Mouse (Mus musculus) lung, postnatal 0 days (tissue): Measurements from ENCODE around the gene Catsper1. TPM values are rescaled to one million over a fixed set of nuclear protein-coding genes. Genes with fewer than 3 reads are reported as not detected.

Experiments used
- ATAC-seq: fragments of 200-750 bp; cut with Nextera tagmentation; 2 replicates; pipeline ENCODE4 v1.8.0; 2017; ENCODE audit warnings: moderate library complexity
- DNase-seq: peaks from one replicate; pipeline ENCODE4 v3.0.0-alpha.2; 2016; ENCODE audit warnings: low spot score
- H3K27ac ChIP-seq: fragments of 300-500 bp; sonication (generic); 2 replicates; pipeline ENCODE4 v1.5.1; 2014; ENCODE audit warnings: antibody characterized with exemption, mild to moderate bottlenecking, low read length, mixed read lengths
- H3K27me3 ChIP-seq: fragments of 300-500 bp; sonication (generic); replicated peaks from 2 replicates; pipeline ENCODE4 v1.6.1; 2014; ENCODE audit warnings: low read length, mixed read lengths; ENCODE audit not compliant: insufficient read depth
- H3K36me3 ChIP-seq: fragments of 300-500 bp; sonication (generic); 2 replicates; pipeline ENCODE4 v1.6.1; 2014; ENCODE audit warnings: low read length, mixed read lengths; ENCODE audit not compliant: insufficient read depth
- H3K4me1 ChIP-seq: fragments of 300-500 bp; sonication (generic); 2 replicates; pipeline ENCODE4 v1.6.1; 2014; ENCODE audit warnings: antibody characterized with exemption, low read depth, low read length, mixed read lengths; ENCODE audit not compliant: insufficient read depth
- H3K4me2 ChIP-seq: fragments of 300-500 bp; sonication (generic); replicated peaks from 2 replicates; pipeline ENCODE4 v1.6.1; 2014; ENCODE audit warnings: low read depth, mild to moderate bottlenecking, low read length, moderate library complexity, mixed read lengths
- H3K4me3 ChIP-seq: fragments of 300-500 bp; sonication (generic); 2 replicates; pipeline ENCODE4 v1.5.1; 2014; ENCODE audit warnings: low read depth, low read length
- H3K9ac ChIP-seq: fragments of 300-500 bp; sonication (generic); replicated peaks from 2 replicates; pipeline ENCODE4 v1.6.1; 2014; ENCODE audit warnings: low read depth, mild to moderate bottlenecking
- H3K9me3 ChIP-seq: fragments of 300-500 bp; sonication (generic); 2 replicates; pipeline ENCODE4 v1.6.1; 2016; ENCODE audit warnings: low read length, mixed read lengths
- CTCF ChIP-seq: IDR thresholded peaks from 2 replicates; pipeline ENCODE4 v1.5.1; 2016; ENCODE audit warnings: antibody characterized with exemption, mild to moderate bottlenecking
- EP300 ChIP-seq: IDR thresholded peaks from 2 replicates; pipeline ENCODE4 v1.6.1; 2016; ENCODE audit warnings: antibody characterized with exemption, mild to moderate bottlenecking, control low read depth
- WGBS: fragments of 180-500 bp; shearing (Covaris S2); extraction: QIAGEN DNeasy Blood & Tissue Kit; methylation state at CpG from one replicate; pipeline ENCODE4 v1.1.7; 2014; 5-methylcytosine and 5-hydroxymethylcytosine counted together
- polyA plus RNA-seq: library from polyadenylated mRNA; unstranded; fragments of >200 nt; fragmentation: Nextera tagmentation; extraction: Ambion mirVana; gene quantifications from 2 replicates; pipeline ENCODE4 v1.2.1, GENCODE M21; 2015

Gene Catsper1
- polyA plus RNA-seq, 1 experiment from 2014 or later, result not detected

GRCm38 (mm10) chr19:5374177-5374576 lies 38.6 kb downstream of the Catsper1 start:
- no peaks in the 10 kb centered on the region for H3K4me1 ChIP-seq
- no peak overlapping the region for H3K4me2 ChIP-seq
- no peaks in the 10 kb centered on the region for H3K27me3 ChIP-seq
- H3K36me3 ChIP-seq, result peaks cover 32% of the 10 kb centered on the region; the same call in 1 of the 2 replicates
- no peak overlapping the region for H3K9ac ChIP-seq
- WGBS, result 77% methylated on average over 4 of the region's 4 CpGs
- ATAC-seq (no peak), DNase-seq (no peak)
- H3K27ac ChIP-seq, result no peak overlapping the region
- H3K9me3 ChIP-seq, result no peaks in the 10 kb centered on the region
- H3K4me3 ChIP-seq, result no peak overlapping the region
- TF ChIP-seq CTCF (no peak), EP300 (no peak)

GRCm38 (mm10) chr19:5374748-5375147 lies 39.2 kb downstream of the Catsper1 start:
- WGBS, result 56% methylated on average over 4 of the region's 4 CpGs

GRCm38 (mm10) chr19:5377446-5377845 lies 41.9 kb downstream of the Catsper1 start:
- DNase-seq, result no peak
- no peak for ATAC-seq
- Histone ChIP-seq H3K4me2 (no peak overlapping the region), H3K4me1 (no peaks in the 10 kb centered on the region), H3K27ac (no peak overlapping the region), H3K27me3 (no peaks in the 10 kb centered on the region), H3K9me3 (no peaks in the 10 kb centered on the region), H3K36me3 (peaks cover 51% of the 10 kb centered on the region), H3K9ac (no peak overlapping the region), H3K4me3 (no peak overlapping the region)
- no peak for TF ChIP-seq CTCF
- no peak for TF ChIP-seq EP300
- WGBS, result 87% methylated on average over 1 of the region's 1 CpGs

More at GRCm38 (mm10) chr19:5374748-5375147, 39.2 kb downstream of the Catsper1 start:
- TF ChIP-seq EP300 (no peak), CTCF (no peak)
- H3K4me3 ChIP-seq, result no peak overlapping the region
- no peak overlapping the region for H3K9ac ChIP-seq
- no peaks in the 10 kb centered on the region for H3K9me3 ChIP-seq
- H3K36me3 ChIP-seq, result peaks cover 38% of the 10 kb centered on the region; the same call in 1 of the 2 replicates
- no peaks in the 10 kb centered on the region for H3K27me3 ChIP-seq
- H3K27ac ChIP-seq, result no peak overlapping the region
- no peaks in the 10 kb centered on the region for H3K4me1 ChIP-seq
- ATAC-seq, result no peak
- no peak for DNase-seq
- H3K4me2 ChIP-seq, result no peak overlapping the region

- no peaks in the 10 kb centered on the region for H3K9me3 ChIP-seq
- no peaks in the 10 kb centered on the region for H3K27me3 ChIP-seq
- no peak overlapping the region for H3K27ac ChIP-seq
- no peak overlapping the region for H3K4me2 ChIP-seq
- WGBS, result 90% methylated on average over 12 of the region's 12 CpGs
- no peak for ATAC-seq
- no peak for TF ChIP-seq EP300
- no peak for TF ChIP-seq CTCF
- peaks cover 5% of the 10 kb centered on the region; the same call in 1 of the 2 replicates for H3K4me1 ChIP-seq
- no peak overlapping the region for H3K4me3 ChIP-seq
- no peak overlapping the region for H3K9ac ChIP-seq
- peaks cover 62% of the 10 kb centered on the region for H3K36me3 ChIP-seq
- DNase-seq, result no peak
Measured at GRCm38 (mm10) chr19:5383326-5383725, 47.8 kb downstream of the Catsper1 start.

- no peaks in the 10 kb centered on the region for H3K9me3 ChIP-seq
- TF ChIP-seq CTCF, result no peak
- TF ChIP-seq EP300, result no peak
- WGBS, result 90% methylated on average over 8 of the region's 8 CpGs
- no peak for DNase-seq
- H3K4me1 ChIP-seq, result peaks cover 11% of the 10 kb centered on the region; the same call in 1 of the 2 replicates
- H3K36me3 ChIP-seq, result peaks cover 48% of the 10 kb centered on the region
- no peaks in the 10 kb centered on the region for H3K27me3 ChIP-seq
- no peak for ATAC-seq
- H3K4me3 ChIP-seq, result no peak overlapping the region
- H3K4me2 ChIP-seq, result no peak overlapping the region
- H3K27ac ChIP-seq, result no peak overlapping the region
- no peak overlapping the region for H3K9ac ChIP-seq
Measured at GRCm38 (mm10) chr19:5384715-5385114, 49.2 kb downstream of the Catsper1 start.

GRCm38 (mm10) chr19:5388011-5388441 lies 52.5 kb downstream of the Catsper1 start:
- peak overlapping the region; percentile 94 for H3K4me3 ChIP-seq
- H3K4me2 ChIP-seq, result peak overlapping the region; percentile 67
- peak; percentile 31 for DNase-seq
- peaks cover 17% of the 10 kb centered on the region for H3K36me3 ChIP-seq
- H3K27me3 ChIP-seq, result no peaks in the 10 kb centered on the region
- peak; percentile 43 for ATAC-seq
- H3K9ac ChIP-seq, result peak overlapping the region; percentile 91
- H3K27ac ChIP-seq, result peak overlapping the region; percentile 91
- H3K9me3 ChIP-seq, result no peaks in the 10 kb centered on the region
- TF ChIP-seq EP300, result no peak
- no peak for TF ChIP-seq CTCF
- WGBS, result under 1% methylated on average over 42 of the region's 43 CpGs
- peaks cover 12% of the 10 kb centered on the region; the same call in 1 of the 2 replicates for H3K4me1 ChIP-seq
